Mouse (Mus musculus): Measurements from ENCODE around the gene Nckap5. TPM values are rescaled to one million over a fixed set of nuclear protein-coding genes. Genes with fewer than 3 reads are reported as not detected.

Gene Nckap5
- polyA plus RNA-seq, 1 experiment from 2014 or later = 5.1 TPM

- WGBS = 60% methylated on average over 7 of the region's 7 CpGs
- no peak overlapping the region for H3K4me3 ChIP-seq
Observed at GRCm38 (mm10) chr1:126660098-126660999, 170.2 kb downstream of the Nckap5 start.

GRCm38 (mm10) chr1:126658731-126659130 lies 171.9 kb downstream of the Nckap5 start:
- no peaks in the 10 kb centered on the region for H3K9me3 ChIP-seq
- no peak overlapping the region for H3K4me3 ChIP-seq
- 83% methylated on average over 11 of the region's 11 CpGs for WGBS
- no peaks in the 10 kb centered on the region for H3K27me3 ChIP-seq (replicated peaks)
- H3K4me2 ChIP-seq = no peak overlapping the region
- peaks cover 22% of the 10 kb centered on the region for H3K4me1 ChIP-seq
- ATAC-seq (ENCODE audit: extremely low read depth, insufficient number of reproducible peaks, low FRiP score, low TSS enrichment) = no peak
- H3K27ac ChIP-seq (replicated peaks) = no peak overlapping the region
- no peak overlapping the region for H3K9ac ChIP-seq
- H3K36me3 ChIP-seq = no peaks in the 10 kb centered on the region

More at GRCm38 (mm10) chr1:126660098-126660999, 170.2 kb downstream of the Nckap5 start:
- Histone ChIP-seq H3K9me3 (no peaks in the 10 kb centered on the region), H3K9ac (0 out of 2 replicates have a peak overlapping the region, but pooled peaks have one; percentile 14), H3K4me1 (peaks cover 22% of the 10 kb centered on the region), H3K4me2 (no peak overlapping the region), H3K27me3 (replicated peaks) (no peaks in the 10 kb centered on the region), H3K27ac (replicated peaks) (0 out of 2 replicates have a peak overlapping the region, but pooled peaks have one; percentile 13), H3K36me3 (no peaks in the 10 kb centered on the region)
- ATAC-seq (ENCODE audit: extremely low read depth, insufficient number of reproducible peaks, low FRiP score, low TSS enrichment) = no peak

GRCm38 (mm10) chr1:126656246-126656645 lies 174.4 kb downstream of the Nckap5 start:
- H3K4me3 ChIP-seq = no peak overlapping the region
- H3K27me3 ChIP-seq (replicated peaks) = no peaks in the 10 kb centered on the region
- H3K4me2 ChIP-seq = no peak overlapping the region
- H3K9me3 ChIP-seq = no peaks in the 10 kb centered on the region
- 72% methylated on average over 2 of the region's 2 CpGs for WGBS
- no peak overlapping the region for H3K27ac ChIP-seq (replicated peaks)
- no peaks in the 10 kb centered on the region for H3K36me3 ChIP-seq
- H3K4me1 ChIP-seq = peaks cover 20% of the 10 kb centered on the region
- H3K9ac ChIP-seq = no peak overlapping the region
- no peak for ATAC-seq (ENCODE audit: extremely low read depth, insufficient number of reproducible peaks, low FRiP score, low TSS enrichment)

GRCm38 (mm10) chr1:126652085-126652484 lies 178.5 kb downstream of the Nckap5 start:
- H3K36me3 ChIP-seq = no peaks in the 10 kb centered on the region
- WGBS = 55% methylated on average over 2 of the region's 2 CpGs

GRCm38 (mm10) chr1:126650806-126651205 lies 179.8 kb downstream of the Nckap5 start:
- Histone ChIP-seq H3K4me3 (no peak overlapping the region), H3K4me1 (peaks cover 12% of the 10 kb centered on the region), H3K4me2 (no peak overlapping the region), H3K9ac (no peak overlapping the region), H3K27me3 (replicated peaks) (no peaks in the 10 kb centered on the region), H3K27ac (replicated peaks) (no peak overlapping the region), H3K9me3 (no peaks in the 10 kb centered on the region), H3K36me3 (no peaks in the 10 kb centered on the region)
- no peak for ATAC-seq (ENCODE audit: extremely low read depth, insufficient number of reproducible peaks, low FRiP score, low TSS enrichment)
- 27% methylated on average over 5 of the region's 5 CpGs for WGBS

More at GRCm38 (mm10) chr1:126652085-126652484, 178.5 kb downstream of the Nckap5 start:
- Histone ChIP-seq H3K27me3 (replicated peaks) (no peaks in the 10 kb centered on the region), H3K4me2 (no peak overlapping the region), H3K9me3 (no peaks in the 10 kb centered on the region), H3K9ac (no peak overlapping the region), H3K4me3 (no peak overlapping the region), H3K27ac (replicated peaks) (no peak overlapping the region), H3K4me1 (peaks cover 17% of the 10 kb centered on the region)
- no peak for ATAC-seq (ENCODE audit: extremely low read depth, insufficient number of reproducible peaks, low FRiP score, low TSS enrichment)

GRCm38 (mm10) chr1:126642751-126643150 lies 187.8 kb downstream of the Nckap5 start:
- H3K27me3 ChIP-seq (replicated peaks) = no peaks in the 10 kb centered on the region
- no peak overlapping the region for H3K4me2 ChIP-seq
- H3K27ac ChIP-seq (replicated peaks) = no peak overlapping the region
- no peak overlapping the region for H3K9ac ChIP-seq
- no peak overlapping the region for H3K4me3 ChIP-seq
- 81% methylated on average over 5 of the region's 5 CpGs for WGBS
- H3K36me3 ChIP-seq = no peaks in the 10 kb centered on the region
- H3K9me3 ChIP-seq = no peaks in the 10 kb centered on the region
- no peak for ATAC-seq (ENCODE audit: extremely low read depth, insufficient number of reproducible peaks, low FRiP score, low TSS enrichment)
- no peaks in the 10 kb centered on the region for H3K4me1 ChIP-seq

GRCm38 (mm10) chr1:126639463-126639862 lies 191.1 kb downstream of the Nckap5 start:
- Histone ChIP-seq H3K9me3 (no peaks in the 10 kb centered on the region), H3K4me1 (no peaks in the 10 kb centered on the region), H3K4me2 (no peak overlapping the region), H3K4me3 (no peak overlapping the region), H3K27ac (replicated peaks) (no peak overlapping the region), H3K9ac (no peak overlapping the region), H3K27me3 (replicated peaks) (no peaks in the 10 kb centered on the region), H3K36me3 (no peaks in the 10 kb centered on the region)
- WGBS = 85% methylated on average over 2 of the region's 2 CpGs
- ATAC-seq (ENCODE audit: extremely low read depth, insufficient number of reproducible peaks, low FRiP score, low TSS enrichment) = no peak

- H3K27me3 ChIP-seq (replicated peaks) = no peaks in the 10 kb centered on the region
- ATAC-seq (ENCODE audit: extremely low read depth, insufficient number of reproducible peaks, low FRiP score, low TSS enrichment) = no peak
- no peak overlapping the region for H3K9ac ChIP-seq
- no peak overlapping the region for H3K4me2 ChIP-seq
- no peaks in the 10 kb centered on the region for H3K36me3 ChIP-seq
- no peaks in the 10 kb centered on the region for H3K9me3 ChIP-seq
- no peaks in the 10 kb centered on the region for H3K4me1 ChIP-seq
- H3K4me3 ChIP-seq = no peak overlapping the region
- 76% methylated on average over 1 of the region's 1 CpGs for WGBS
- no peak overlapping the region for H3K27ac ChIP-seq (replicated peaks)
Observed at GRCm38 (mm10) chr1:126637515-126637914, 193.1 kb downstream of the Nckap5 start.

GRCm38 (mm10) chr1:126626206-126626605 lies 204.4 kb downstream of the Nckap5 start:
- no peaks in the 10 kb centered on the region for H3K36me3 ChIP-seq
- H3K4me3 ChIP-seq = no peak overlapping the region
- no peak for ATAC-seq (ENCODE audit: extremely low read depth, insufficient number of reproducible peaks, low FRiP score, low TSS enrichment)
- H3K9ac ChIP-seq = no peak overlapping the region
- H3K4me2 ChIP-seq = no peak overlapping the region
- no peaks in the 10 kb centered on the region for H3K9me3 ChIP-seq
- H3K27ac ChIP-seq (replicated peaks) = no peak overlapping the region
- H3K27me3 ChIP-seq (replicated peaks) = no peaks in the 10 kb centered on the region
- WGBS = 58% methylated on average over 3 of the region's 3 CpGs
- H3K4me1 ChIP-seq = no peaks in the 10 kb centered on the region

GRCm38 (mm10) chr1:126622036-126622435 lies 208.6 kb downstream of the Nckap5 start:
- Histone ChIP-seq H3K4me1 (peaks cover 9% of the 10 kb centered on the region), H3K9ac (no peak overlapping the region), H3K27ac (replicated peaks) (no peak overlapping the region), H3K9me3 (no peaks in the 10 kb centered on the region), H3K27me3 (replicated peaks) (no peaks in the 10 kb centered on the region), H3K36me3 (no peaks in the 10 kb centered on the region), H3K4me3 (no peak overlapping the region), H3K4me2 (no peak overlapping the region)
- ATAC-seq (ENCODE audit: extremely low read depth, insufficient number of reproducible peaks, low FRiP score, low TSS enrichment) = no peak
- WGBS = 76% methylated on average over 4 of the region's 4 CpGs

GRCm38 (mm10) chr1:126617464-126618041 lies 213.0 kb downstream of the Nckap5 start:
- H3K36me3 ChIP-seq = no peaks in the 10 kb centered on the region
- 38% methylated on average over 9 of the region's 9 CpGs for WGBS
- no peak overlapping the region for H3K4me2 ChIP-seq
- H3K4me3 ChIP-seq = no peak overlapping the region
- H3K9ac ChIP-seq = no peak overlapping the region
- no peak for ATAC-seq (ENCODE audit: extremely low read depth, insufficient number of reproducible peaks, low FRiP score, low TSS enrichment)
- peaks cover 7% of the 10 kb centered on the region; the same call in 1 of the 2 replicates for H3K9me3 ChIP-seq
- no peak overlapping the region for H3K27ac ChIP-seq (replicated peaks)
- H3K27me3 ChIP-seq (replicated peaks) = no peaks in the 10 kb centered on the region
- H3K4me1 ChIP-seq = peaks cover 11% of the 10 kb centered on the region
